Mouse (Mus musculus) ovary, postnatal 14 days (tissue): ENCODE measurements at regions not wholly inside any gene's neighbourhood (a gene's known extent, or its start where the extent isn't known, plus 50 kb on each side); places are given as distances from the start of the nearest gene placed in this dataset.
"Not testable (repeated sequence)": the region's sequence is repeated elsewhere in the genome, so short reads cannot be mapped to it uniquely, and the experiment has no call there.

Experiments used
- DNase-seq: peaks from one replicate; pipeline ENCODE4 v3.0.0; 2022; ENCODE audit warnings: low spot score

DNA sequence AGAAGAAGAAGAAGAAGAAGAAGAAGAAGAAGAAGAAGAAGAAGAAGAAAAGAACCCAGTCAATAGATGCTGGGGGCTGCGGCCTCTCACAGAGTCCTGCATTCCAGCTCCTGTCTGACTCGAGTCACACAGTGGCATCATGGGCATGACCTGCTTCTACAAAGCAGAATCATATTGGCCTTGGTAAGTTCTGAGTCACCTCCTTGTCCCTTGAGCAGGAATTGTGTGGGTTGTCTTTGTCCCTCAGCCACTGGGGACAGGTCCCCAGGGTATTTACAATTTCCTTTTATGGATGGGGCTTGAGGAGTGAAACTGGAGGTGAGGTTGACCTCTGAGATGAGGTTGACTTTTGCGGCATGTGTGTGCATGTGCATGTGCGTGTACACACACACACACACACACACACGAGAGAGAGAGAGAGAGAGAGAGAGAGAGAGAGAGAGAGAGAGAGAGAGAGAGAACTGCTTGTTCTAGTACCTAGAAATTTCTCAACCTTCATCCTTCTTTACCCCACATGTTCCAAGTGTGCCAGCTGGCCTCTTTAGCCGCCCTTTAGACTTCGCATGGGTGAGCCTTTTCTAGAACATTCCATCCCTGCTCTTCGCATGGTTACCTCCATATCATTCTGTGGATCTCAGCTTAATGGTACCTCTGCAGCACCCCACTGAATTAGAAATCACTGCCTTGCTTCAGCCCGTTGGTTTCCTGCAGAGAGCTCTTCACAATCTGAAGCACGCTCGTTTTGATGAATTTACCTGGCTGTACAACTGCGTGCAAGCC lies 283.2 kb downstream of the 4933412E24Rik start:
- no peak for DNase-seq

DNA sequence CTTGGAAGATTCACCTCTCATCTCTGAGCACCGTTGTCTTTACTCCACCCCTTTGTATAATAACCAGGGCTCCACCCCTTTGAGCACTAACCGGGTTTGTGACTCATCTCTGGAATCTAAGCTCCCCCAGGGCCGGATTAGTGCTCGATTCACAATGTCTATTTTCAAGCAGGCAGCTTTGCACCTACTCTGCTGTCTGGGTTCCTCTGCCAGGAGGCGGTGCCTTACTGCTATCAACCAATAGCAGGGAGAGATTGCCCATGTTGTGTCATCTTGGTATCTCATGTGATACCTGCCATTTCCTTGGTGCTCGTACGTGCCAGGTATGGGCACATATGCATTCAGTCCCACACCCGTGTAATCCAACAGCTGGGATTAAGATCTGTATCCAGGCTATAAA lies 285.3 kb downstream of the 4933412E24Rik start:
- DNase-seq: no peak

DNA sequence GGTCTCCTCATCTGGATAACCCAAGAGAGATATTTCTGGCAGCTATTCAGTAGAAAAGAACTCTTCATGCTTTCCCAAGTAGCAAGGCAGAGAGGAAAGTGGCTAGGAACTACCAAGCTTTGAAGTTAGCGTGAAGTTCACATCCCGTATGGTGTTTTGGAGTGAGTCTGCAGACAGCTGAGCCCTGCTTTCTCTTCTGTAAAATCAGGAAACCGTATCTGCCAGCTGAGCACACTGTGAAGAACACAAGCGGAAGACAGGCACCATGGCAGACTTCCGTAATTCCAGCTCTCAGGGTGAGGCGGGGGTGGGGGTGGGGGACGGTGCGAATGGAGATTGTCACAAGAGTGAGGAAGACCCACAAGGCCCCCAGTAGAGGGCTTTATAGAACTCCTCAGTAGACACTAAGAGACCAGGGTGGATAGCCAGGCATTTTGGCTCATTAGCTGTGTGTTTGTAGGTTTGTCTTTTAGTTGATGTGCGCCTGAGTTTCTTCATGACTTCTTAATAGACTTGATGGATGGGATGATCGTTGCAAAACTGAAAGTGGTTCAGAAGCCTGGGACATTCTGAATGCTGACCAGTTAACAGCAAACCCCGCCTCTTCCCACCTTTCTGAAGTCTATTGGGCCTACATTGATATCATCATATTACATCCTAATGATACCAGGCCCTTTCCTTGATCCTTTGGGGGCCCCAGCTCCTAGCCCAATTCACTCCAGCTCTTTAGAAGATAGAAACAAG lies 287.4 kb downstream of the 4933412E24Rik start:
- no peak for DNase-seq

DNA sequence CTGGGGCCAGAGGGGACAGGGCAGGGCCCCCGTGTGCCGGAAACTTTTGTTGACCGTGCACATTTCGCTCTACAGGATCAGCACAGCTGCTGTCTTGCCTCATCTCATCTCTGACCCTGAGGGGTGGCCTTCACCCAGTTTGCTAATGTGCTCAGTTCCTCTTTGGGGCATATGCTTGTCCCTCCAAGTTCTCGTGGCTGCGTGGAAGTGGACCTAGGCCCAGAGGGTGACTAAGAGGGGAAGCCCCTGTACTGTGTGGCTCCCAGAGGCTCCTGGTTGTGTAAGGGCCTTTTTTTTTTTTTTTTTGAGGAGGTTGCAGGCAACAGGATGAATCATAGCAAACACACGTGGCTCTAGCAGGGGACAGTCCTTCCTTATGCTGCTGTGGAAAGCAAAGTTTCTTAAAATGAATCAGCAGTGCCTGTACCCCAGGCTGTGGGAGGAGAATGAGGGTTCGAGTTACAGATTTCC lies 288.2 kb downstream of the 4933412E24Rik start:
- DNase-seq: no peak

DNA sequence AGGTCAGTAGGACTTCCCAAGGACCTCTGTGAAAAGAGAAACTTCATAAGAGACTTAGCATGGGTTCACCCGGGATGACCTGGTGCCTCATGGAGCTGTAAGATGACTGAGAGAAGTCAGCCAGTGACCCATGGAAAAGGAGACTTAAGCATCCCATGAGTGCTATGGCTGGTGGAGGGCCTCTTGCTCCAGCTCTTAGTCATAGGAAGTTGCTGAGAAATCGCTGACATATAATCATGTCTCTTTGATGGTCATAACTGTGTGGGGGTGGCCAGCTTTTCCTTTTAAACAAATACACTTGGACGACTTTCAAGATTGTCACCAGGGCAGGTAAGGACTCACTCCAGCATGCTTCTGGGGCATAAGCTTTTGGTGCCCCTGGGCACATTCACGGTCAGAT lies 290.5 kb downstream of the 4933412E24Rik start:
- DNase-seq: no peak

DNA sequence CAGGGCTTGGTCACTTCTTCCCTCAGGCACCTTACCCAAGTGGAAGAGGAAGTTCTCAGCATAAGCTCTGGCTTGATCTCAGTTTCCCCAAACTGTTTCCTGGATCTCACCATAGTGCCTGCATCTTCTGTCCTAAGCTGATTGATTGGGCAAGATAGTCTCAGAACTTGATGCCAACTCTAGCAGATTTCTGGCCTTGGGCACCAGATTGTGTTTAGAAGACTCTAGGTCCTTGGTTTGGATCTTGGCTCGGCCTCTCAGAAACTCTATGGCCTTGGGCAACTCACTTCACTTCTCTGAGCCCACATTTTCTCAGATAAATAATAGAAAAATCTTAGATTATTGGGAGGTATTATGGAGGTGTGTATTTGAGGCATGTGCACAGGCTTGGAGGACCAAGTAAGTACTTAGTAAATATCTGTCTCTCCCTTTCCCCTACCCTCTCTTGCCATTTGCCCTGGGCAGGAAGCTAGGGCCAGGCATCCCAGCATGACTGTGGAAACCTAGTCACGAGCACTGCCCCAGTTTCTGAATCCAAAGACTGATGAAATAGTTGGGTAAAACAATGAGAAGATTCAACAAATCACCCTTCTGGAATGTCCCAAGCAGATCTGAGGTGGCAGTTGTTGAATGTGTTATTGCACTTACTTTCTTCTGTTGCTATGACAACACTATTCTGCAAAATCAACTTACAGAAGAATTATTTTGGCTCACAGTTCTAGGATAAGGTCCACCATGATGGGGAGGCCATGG lies 293.6 kb downstream of the 4933412E24Rik start:
- no peak for DNase-seq

DNA sequence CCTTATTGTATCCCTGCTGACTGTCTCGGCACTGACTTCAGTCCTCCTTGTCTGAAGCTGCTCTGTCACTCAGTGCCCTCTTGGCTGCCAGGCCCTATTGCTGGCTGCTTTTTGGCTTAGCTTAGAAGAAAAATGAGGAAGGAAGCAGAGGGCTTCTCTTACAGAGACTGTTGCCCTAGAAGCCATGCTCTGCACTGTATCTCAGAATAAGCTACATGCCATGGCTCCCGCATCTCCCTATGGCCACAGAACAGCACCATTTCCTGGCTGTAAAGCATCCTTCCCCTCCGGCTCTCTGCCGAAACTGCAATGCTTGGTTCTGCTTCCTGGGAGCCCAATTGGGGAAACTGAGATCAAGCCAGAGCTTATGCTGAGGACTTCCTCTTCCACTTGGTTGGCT lies 295.0 kb downstream of the 4933412E24Rik start:
- DNase-seq: no peak

DNA sequence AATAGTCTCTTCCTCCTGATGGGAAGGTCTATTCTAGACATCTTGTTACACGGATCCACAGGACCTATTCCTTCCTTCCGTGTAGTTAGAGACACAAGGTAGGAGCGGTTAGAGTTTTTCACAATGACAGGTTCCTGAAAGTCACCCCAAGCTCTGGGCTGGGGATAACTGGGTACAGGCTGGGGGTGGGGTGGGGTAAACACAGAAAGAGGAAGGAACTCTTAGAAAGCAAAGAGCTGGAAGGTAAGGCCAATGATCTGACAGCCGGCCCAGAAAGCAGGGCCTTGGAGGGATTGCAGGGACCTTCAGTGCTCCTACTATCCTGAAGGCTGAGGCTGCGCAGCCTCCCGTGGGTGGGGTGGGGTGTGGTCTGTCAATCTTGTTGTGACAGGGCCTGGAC lies 295.4 kb downstream of the 4933412E24Rik start:
- DNase-seq: no peak

DNA sequence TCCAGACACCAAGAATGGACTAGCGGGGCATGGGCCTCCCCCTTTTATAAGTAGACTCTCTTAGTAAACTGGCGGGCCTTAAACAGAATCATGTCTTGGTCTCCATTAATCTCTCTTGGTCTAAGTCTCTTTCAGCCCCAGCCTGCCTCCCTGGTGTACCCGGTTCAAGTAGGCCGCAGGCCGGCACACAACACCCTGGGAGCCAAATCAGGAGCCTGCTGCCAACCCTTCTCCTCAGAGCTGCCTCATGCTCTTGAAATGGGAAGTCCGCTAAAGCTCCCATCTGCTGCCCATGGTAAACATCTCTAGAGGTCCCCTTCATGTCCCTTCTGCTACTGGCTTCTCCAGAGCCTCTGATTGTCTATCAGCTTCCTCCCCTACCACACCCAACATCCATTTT lies 296.3 kb downstream of the 4933412E24Rik start:
- DNase-seq: no peak

DNA sequence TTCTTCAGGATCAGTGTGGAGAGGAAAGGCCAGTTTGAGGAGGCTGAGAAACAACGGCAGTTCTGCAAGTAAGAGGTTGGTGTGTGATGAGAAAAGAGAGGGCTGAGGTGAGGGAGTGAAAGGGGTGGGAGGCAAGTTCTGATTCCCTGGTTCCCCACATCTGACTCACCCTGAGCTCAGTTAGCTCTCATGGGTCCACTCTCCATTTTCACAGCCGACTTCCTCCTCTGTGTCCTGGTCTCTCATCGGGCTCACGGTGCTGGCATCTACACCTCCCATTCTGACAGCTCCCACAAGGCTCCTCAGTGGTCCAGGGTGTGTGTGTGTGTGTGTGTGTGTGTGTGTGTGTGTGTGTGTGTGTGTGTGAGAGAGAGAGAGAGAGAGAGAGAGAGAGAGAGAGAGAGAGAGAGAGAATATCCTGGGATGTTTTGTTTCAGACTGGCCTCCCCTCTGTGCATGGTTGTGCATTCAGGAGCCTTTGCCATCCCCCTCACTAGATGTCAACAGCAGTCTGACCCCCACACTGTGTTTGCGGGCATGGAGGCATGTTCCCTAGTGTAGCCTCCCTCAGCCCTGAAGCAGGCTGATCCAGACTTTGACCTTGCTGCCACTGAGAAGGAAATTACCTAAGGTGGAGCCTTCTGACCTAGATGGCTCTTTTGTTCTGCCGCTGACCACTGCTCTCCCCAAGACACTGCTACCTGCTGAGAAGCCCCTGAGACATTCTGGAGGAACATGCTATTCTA lies 296.9 kb downstream of the 4933412E24Rik start:
- DNase-seq: not testable (repeated sequence)

DNA sequence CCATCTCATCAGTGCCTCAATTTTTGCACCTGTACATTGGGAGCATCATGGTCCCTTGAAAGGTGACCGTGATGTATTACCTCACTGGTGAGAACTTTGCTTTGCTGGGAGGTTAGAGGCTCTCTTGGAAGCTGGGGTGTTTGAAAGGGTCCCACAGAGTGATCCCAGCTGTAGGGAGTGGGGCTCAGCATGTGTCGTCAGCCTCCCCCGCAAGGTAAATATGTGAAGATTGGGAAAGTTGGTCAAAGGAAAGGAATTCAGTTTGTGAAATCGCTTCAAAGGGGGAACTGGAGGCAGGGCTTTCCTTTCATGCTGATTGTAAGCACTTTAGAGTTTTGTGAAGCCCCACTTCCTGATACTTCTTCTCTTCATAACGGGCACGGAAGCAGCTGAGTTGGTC lies 299.5 kb downstream of the 4933412E24Rik start:
- DNase-seq: no peak

DNA sequence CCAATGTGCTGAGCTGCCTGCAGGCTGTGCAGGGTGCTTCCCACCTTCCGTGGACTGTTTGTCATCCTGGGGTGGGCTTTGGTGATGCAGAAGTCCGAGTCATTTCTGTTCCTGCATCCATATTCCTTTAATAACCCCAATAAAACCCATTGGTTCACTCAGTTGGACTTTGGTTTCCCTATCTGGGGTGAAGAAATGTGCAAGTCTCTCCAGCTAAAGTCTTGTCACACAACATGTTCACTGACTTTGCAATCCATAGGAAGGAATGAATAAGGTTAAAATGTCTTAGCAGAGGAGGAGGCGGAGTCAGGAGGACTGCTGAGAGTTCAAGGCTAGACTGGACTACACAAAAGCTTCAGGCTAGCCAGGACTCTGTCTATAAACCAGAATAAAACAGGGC lies 300.5 kb downstream of the 4933412E24Rik start:
- DNase-seq: no peak

DNA sequence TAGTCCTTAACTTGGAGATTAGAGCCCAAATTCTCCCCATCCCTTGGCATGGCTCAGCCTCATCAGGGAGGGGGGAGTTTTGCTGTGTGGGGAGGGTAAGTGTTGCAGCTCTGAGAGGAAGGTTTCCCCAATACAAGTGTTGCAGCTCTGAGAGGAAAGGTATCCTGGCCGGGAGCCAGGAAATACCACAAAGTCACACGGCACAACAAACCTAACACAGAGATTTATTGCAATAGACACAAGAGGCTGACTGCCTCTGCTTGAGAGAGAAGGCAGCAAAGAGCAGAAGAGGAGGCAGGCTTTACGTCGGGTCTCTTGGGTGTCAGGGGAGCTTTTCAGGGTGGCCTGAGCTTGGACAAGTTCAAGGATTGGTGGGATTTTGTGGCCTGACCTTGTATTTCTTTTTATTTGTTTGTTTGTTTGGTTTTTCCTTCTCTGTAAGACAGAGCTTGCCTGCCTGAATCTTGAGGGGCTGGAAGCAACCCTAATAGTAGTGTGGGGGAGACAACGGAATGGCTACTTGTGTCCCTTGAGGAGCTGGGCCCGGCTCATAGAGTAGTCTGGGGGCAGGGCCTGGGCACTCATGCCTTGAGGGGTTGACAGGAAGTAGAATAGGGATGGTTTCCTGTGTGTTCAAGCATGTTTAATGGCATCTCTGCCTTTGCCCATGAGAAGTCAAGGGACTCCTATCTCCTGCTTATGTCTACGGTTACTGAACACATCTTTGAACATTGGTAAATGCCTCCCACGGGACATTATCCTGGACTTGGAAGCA lies 302.3 kb downstream of the 4933412E24Rik start:
- DNase-seq: no peak

DNA sequence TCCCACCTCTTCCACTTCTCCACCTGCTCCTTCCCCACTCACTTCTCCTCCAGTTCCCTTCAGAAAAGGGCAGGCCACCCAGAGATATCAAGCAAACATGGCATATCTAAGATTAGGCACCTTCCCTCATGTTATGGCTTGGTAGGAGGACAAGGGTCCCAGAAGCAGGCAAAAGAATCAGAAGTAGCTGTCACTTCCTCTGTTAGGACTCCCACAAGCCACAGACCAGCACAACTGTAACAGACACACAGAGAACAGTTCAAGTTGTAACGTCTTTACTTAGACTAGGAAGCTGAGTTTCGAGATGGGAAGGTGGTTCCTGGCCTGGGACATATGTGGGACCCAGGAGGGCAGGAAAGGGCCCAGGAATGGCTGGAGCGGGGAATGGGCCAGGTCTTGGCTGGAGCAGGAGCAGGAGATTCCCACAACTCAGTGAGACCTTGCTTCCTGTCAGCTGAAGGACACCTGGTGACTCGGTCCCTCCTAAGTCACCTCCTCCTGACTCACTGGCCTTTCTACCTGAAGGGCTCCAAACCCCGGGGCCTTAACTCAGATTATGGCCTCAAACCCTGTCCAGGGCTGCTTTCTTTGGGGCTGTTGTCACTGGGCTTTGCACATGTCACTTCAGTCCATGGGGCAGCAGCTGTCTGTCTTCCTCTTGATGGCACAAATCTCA lies 304.2 kb downstream of the 4933412E24Rik start:
- no peak for DNase-seq

DNA sequence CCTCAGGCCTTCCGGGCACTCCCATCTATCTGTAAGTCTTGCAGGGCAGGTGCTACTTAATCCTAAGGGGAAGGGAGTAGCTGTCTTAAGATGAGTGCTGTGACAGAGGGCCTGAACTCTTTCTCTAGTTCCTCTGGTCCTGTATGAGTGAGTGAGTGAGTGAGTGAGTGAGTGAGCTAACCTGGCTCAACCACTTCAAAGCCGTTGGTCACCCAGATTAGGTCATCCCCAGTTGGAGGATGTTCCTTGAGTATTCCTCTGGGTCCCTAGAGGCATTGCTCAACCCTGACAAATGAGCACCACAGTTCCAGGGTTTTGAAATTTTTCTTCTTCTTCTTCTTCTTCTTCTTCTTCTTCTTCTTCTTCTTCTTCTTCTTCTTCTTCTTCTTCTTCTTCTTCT lies 306.5 kb downstream of the 4933412E24Rik start:
- DNase-seq: no peak

DNA sequence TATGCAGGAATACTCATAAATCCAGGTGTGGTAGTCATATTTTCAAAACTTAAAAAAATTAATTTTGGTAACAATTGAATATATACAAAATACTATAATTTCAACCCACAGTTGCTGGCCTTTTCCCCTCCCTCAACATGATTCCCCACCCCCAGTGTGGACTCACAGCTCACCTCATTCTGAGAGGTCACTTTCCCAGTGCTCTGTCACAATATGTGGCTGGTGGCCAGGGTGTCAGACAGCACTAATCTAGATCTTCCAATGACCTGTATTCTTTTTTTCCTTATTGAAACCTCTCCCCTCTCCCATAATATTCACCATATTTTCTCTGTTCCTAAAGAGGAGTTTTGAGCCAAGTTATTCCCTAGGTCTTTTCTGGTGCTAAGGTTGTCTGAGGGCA lies 308.0 kb downstream of the 4933412E24Rik start:
- DNase-seq: no peak

DNA sequence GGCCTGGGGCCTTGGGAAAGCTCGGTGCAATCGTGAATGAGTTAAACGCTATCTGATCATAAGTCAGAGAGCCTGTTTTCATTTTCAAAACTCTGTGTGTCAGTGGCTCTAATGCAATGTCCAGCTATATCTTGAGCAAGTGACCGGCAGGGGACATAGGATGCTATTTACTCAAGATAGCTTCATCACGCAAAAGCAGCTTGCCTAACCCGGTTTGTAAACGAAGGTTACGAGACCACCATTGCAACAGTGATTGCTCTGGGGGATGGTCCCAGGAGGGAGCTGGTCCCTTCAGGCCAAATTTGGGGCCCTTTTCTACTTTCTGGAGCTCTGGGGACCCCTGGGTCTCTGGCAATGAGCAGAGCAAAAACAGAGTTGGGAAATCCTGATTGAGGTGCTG lies 309.3 kb downstream of the 4933412E24Rik start:
- DNase-seq: no peak
